Mouse (Mus musculus): ENCODE results near the gene Tomm40l.

GRCm38 (mm10) chr1:171185655-171186054 is 36.7 kb downstream of the Tomm40l start:
- no peak for TF ChIP-seq POLR2A (IDR thresholded peaks at IDR 0.05; ENCODE audit: borderline replicate concordance, insufficient read depth, low read length)
- TF ChIP-seq CTCF (IDR thresholded peaks at IDR 0.05; ENCODE audit: borderline replicate concordance, insufficient read depth, low read depth, low read length): no peak
